Mouse (Mus musculus) embryonic facial prominence, embryonic 13.5 days (tissue): ENCODE measurements around the gene Gm13103. TPM values are rescaled to one million over a fixed set of nuclear protein-coding genes. Genes with fewer than 3 reads are reported as not detected.
"Not testable (repeated sequence)": the region's sequence is repeated elsewhere in the genome, so short reads cannot be mapped to it uniquely, and the experiment has no call there.

Experiments
- ATAC-seq: fragments of 200-750 bp; cut with Nextera tagmentation; 2 replicates; pipeline ENCODE4 v1.8.0; 2017; ENCODE audit warnings: low read depth; ENCODE audit not compliant: insufficient number of reproducible peaks, insufficient read depth, low FRiP score, low TSS enrichment
- H3K27ac ChIP-seq: fragments of 300-500 bp; sonication (generic); 2 replicates; pipeline ENCODE4 v1.5.1; 2015; ENCODE audit warnings: moderate library complexity, mild to moderate bottlenecking, inconsistent platforms
- H3K27me3 ChIP-seq: fragments of 300-500 bp; sonication (generic); 2 replicates; pipeline ENCODE4 v1.6.1; 2015; ENCODE audit warnings: mild to moderate bottlenecking, inconsistent platforms
- H3K36me3 ChIP-seq: fragments of 300-500 bp; sonication (generic); 2 replicates; pipeline ENCODE4 v1.6.1; 2015; ENCODE audit warnings: mild to moderate bottlenecking, inconsistent platforms
- H3K4me1 ChIP-seq: fragments of 300-500 bp; sonication (generic); 2 replicates; pipeline ENCODE4 v1.6.1; 2015; ENCODE audit warnings: inconsistent platforms
- H3K4me2 ChIP-seq: fragments of 300-500 bp; sonication (generic); 2 replicates; pipeline ENCODE4 v1.6.1; 2015; ENCODE audit warnings: moderate library complexity, mild to moderate bottlenecking, inconsistent platforms
- H3K4me3 ChIP-seq: fragments of 300-500 bp; sonication (generic); 2 replicates; pipeline ENCODE4 v1.5.1; 2015; ENCODE audit warnings: mild to moderate bottlenecking, inconsistent platforms
- H3K9ac ChIP-seq: fragments of 300-500 bp; sonication (generic); 2 replicates; pipeline ENCODE4 v1.6.1; 2015; ENCODE audit warnings: mild to moderate bottlenecking, inconsistent platforms
- H3K9me3 ChIP-seq: fragments of 300-500 bp; sonication (generic); 2 replicates; pipeline ENCODE4 v1.6.1; 2016; ENCODE audit warnings: inconsistent platforms
- WGBS: fragments of 180-500 bp; shearing (Covaris S2); methylation state at CpG from one replicate; pipeline ENCODE4 v1.1.7; 2015; ENCODE audit warnings: mixed read lengths; 5-methylcytosine and 5-hydroxymethylcytosine counted together
- polyA plus RNA-seq: library from polyadenylated mRNA; unstranded; fragments of >200 nt; fragmentation: Nextera tagmentation; extraction: Ambion mirVana; gene quantifications from 2 replicates; pipeline ENCODE4 v1.2.1, GENCODE M21; 2015

Gm13103 gene
- polyA plus RNA-seq, result not detected in 2 replicates

GRCm38 (mm10) chr4:143846197-143846596, at the start of gene Gm13103:
Gene Gm13103 (plus strand): TSS chr4:143846497.
- H3K36me3 ChIP-seq, H3K9ac ChIP-seq, H3K4me3 ChIP-seq, H3K4me2 ChIP-seq, H3K27ac ChIP-seq, ATAC-seq, H3K4me1 ChIP-seq, H3K27me3 ChIP-seq: not testable (repeated sequence)
- peaks cover 16% of the 10 kb centered on the region for H3K9me3 ChIP-seq

GRCm38 (mm10) chr4:143815993-143816392, 30.3 kb upstream of the Gm13103 start, which contains the start of gene Gm13084:
Gene Gm13084 (minus strand): TSS chr4:143816093.
- Histone ChIP-seq H3K36me3 (no peaks in the 10 kb centered on the region), H3K27me3 (no peaks in the 10 kb centered on the region), H3K4me1 (no peaks in the 10 kb centered on the region), H3K4me2 (no peak within 1 kb of the TSS), H3K9me3 (peaks cover 5% of the 10 kb centered on the region), H3K27ac (no peak within 1 kb of the TSS), H3K4me3 (no peak within 1 kb of the TSS), H3K9ac (no peak within 1 kb of the TSS)
- 77% methylated on average over 2 of the region's 2 CpGs for WGBS
- ATAC-seq, result no peak

GRCm38 (mm10) chr4:143882371-143882770, 36.1 kb downstream of the Gm13103 start:
- peaks cover 29% of the 10 kb centered on the region for H3K9me3 ChIP-seq
- H3K4me2 ChIP-seq, H3K4me1 ChIP-seq, H3K27me3 ChIP-seq, H3K4me3 ChIP-seq, H3K9ac ChIP-seq, ATAC-seq, H3K27ac ChIP-seq, H3K36me3 ChIP-seq: not testable (repeated sequence)
- WGBS, result 71% methylated on average over 1 of the region's 1 CpGs

- H3K4me3 ChIP-seq, ATAC-seq, H3K36me3 ChIP-seq, H3K4me2 ChIP-seq, H3K27ac ChIP-seq, H3K27me3 ChIP-seq, H3K4me1 ChIP-seq, H3K9ac ChIP-seq: not testable (repeated sequence)
- WGBS, result 74% methylated on average over 3 of the region's 3 CpGs
- H3K9me3 ChIP-seq, result peaks cover 11% of the 10 kb centered on the region
Measured at GRCm38 (mm10) chr4:143894406-143894805, 48.1 kb downstream of the Gm13103 start.

GRCm38 (mm10) chr4:143900280-143900679, 54.0 kb downstream of the Gm13103 start, which contains the start of gene Pramef6:
Gene Pramef6 (minus strand): TSS chr4:143900380.
- H3K27me3 ChIP-seq, H3K9me3 ChIP-seq, H3K4me2 ChIP-seq, H3K4me1 ChIP-seq, H3K27ac ChIP-seq, H3K9ac ChIP-seq, H3K36me3 ChIP-seq, H3K4me3 ChIP-seq, ATAC-seq: not testable (repeated sequence)
- WGBS, result 85% methylated on average over 1 of the region's 1 CpGs

Other genes with a start within 250 kb of the Gm13103 start
- not detected in 2 replicates for gene Gm13083, start 231.5 kb upstream of the Gm13103 start, polyA plus RNA-seq
- gene Gm13088, start 189.3 kb upstream of the Gm13103 start, polyA plus RNA-seq, result not detected in 2 replicates
- gene Gm13089, start 143.8 kb upstream of the Gm13103 start, polyA plus RNA-seq, result not detected in 2 replicates
- gene Gm13078, start 127.0 kb upstream of the Gm13103 start, polyA plus RNA-seq, result not detected in 2 replicates
- gene Gm13023, start 57.1 kb upstream of the Gm13103 start, polyA plus RNA-seq, result not detected in 2 replicates
- not detected in 2 replicates for gene Gm13084, start 30.4 kb upstream of the Gm13103 start, polyA plus RNA-seq
- gene Pramef6, start 53.9 kb downstream of the Gm13103 start, polyA plus RNA-seq, result not detected in 2 replicates
- gene Pramef25, start 104.5 kb downstream of the Gm13103 start, polyA plus RNA-seq, result not detected in 2 replicates
- not detected in 2 replicates for gene Gm13101, start 120.5 kb downstream of the Gm13103 start, polyA plus RNA-seq
- not detected in 2 replicates for gene Pramef17, start 147.9 kb downstream of the Gm13103 start, polyA plus RNA-seq
- gene Pramel4, start 212.6 kb downstream of the Gm13103 start, polyA plus RNA-seq, result not detected in 2 replicates